Mouse (Mus musculus) adrenal gland, postnatal 25 days (tissue): Measurements from ENCODE around the gene Lamtor1. TPM values are rescaled to one million over a fixed set of nuclear protein-coding genes. Genes with fewer than 3 reads are reported as not detected.
A peak's percentile ranks its signal among the peaks of the same experiment; 100 is the strongest.

ENCODE experiments used
- DNase-seq: peaks from one replicate; pipeline ENCODE4 v3.0.0; 2021; ENCODE audit warnings: mixed read lengths
- microRNA-seq, 2 experiments: library from miRNA; unstranded; fragments of <30 nt; microRNA quantifications; one replicate each; pipeline ENCODE4 v1.2.0; 2021
- total RNA-seq: library from RNA; stranded (reverse); gene quantifications from 2 replicates; pipeline ENCODE4 v1.2.3, GENCODE M21; 2021

Gene Lamtor1
- total RNA-seq, 1 experiment from 2014 or later = 103 TPM

GRCm38 (mm10) chr7:101955862-101956261, 50.2 kb downstream of the Lamtor1 start:
- DNase-seq = no peak

- DNase-seq = no peak
Measured at GRCm38 (mm10) chr7:101956481-101956880, 50.8 kb downstream of the Lamtor1 start.

DNA sequence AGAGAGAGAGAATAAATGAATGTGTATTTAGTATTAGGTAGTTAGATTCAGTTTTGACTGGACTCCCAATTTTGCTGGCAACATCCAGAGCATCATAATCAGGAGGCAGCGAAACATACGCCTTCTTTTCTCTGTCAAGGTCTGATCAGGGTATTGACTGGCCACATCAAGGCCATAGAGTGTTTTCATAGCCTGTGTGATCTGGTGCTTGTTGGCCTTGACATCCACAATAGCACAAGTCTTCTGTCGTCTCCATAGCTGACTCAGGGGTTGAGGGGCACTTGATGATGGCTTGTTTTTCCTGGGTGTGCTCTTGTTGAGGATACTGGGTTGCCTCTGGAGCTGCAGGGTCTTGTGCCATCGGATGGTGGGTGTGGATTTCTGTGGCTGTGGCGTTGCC, 51.2 kb downstream of the Lamtor1 start:
- no peak for DNase-seq

- DNase-seq = no peak
Measured at GRCm38 (mm10) chr7:101962829-101963228, 57.1 kb downstream of the Lamtor1 start.

GRCm38 (mm10) chr7:101963621-101964020, 57.9 kb downstream of the Lamtor1 start:
- no peak for DNase-seq

DNA sequence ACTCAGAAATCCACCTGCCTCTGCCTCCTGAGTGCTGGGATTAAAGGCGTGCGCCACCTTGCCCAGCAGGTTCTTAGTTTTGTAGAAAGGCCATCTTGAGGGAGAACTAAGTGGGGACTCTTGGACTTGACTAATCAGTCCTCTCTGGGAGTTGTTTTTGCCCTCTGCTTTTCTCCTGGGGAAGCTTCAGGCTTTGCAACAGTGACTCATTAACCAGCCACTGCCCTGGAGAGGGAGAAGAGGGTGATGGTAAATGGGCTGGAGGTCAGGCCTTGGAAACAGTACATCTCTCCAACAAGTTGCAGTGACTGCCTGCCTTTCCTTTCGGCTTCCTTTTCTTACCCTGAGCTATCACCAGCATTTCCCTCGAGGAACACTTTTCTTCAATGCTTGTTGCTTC, 58.8 kb downstream of the Lamtor1 start:
- peak; percentile 25 for DNase-seq

- DNase-seq = no peak
Measured at GRCm38 (mm10) chr7:101965606-101966005, 59.9 kb downstream of the Lamtor1 start.

- no peak for DNase-seq
Measured at GRCm38 (mm10) chr7:101967256-101967655, 61.6 kb downstream of the Lamtor1 start.

DNA sequence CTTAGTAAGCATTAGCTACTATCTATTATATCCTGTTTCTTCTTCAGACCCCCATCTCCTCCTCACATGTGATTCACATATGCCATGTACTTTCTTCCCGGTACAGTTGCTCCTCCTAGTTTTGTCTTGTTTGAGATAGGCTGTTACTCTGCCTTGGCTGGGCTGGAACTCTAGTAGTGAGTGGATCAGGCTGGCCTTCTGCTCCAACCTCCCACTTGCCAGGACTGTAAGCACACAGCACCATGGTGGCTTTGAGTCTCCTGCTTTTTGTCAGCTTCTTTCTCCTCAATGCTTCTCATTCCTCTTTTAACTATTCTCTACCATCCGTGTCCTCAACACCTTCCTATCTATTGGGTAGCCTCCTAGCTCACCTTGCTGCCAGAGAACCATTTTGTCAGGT, 63.0 kb downstream of the Lamtor1 start:
- no peak for DNase-seq

GRCm38 (mm10) chr7:101969694-101970428, 64.2 kb downstream of the Lamtor1 start:
- DNase-seq = peak; percentile 88

DNA sequence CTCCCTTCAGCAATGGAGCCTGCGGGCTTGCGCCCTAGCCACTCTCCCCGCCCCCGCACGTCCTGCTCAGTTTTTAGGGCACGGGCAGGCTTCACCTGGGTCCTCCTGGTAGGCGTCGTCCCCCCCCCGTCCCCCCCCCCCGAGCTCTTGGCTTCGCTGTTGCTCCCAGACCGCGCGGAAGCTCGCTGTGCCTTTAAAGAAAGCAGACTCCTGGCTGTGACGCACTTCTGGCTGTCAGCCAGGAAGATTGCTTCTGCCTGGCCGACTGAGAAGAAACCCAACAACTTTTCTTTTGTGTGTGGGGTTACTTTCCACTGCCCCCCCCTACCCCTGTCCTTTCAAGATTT, 64.7 kb downstream of the Lamtor1 start:
- peak; percentile 90 for DNase-seq

GRCm38 (mm10) chr7:101970821-101971461, 65.2 kb downstream of the Lamtor1 start:
- DNase-seq = peak; percentile 70

DNA sequence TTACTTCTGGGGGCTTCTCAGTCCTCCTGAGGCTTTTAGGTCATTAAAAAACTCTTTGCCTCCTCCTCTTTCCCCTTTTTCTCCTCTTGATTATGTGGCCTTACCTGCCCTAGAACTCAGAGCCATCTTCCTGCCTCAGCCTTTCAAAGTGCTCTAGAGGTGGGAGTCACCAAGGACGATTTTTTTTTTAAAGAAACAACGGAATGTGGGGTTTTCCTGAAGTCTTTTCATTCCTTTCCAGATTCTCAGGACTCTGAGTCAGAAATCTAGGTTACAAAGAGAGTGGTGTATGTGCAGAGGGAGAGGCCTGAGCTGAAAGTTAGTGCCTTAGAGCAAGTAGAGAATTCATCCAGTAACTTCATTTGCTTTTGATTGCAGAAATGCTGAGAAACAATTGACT, 66.0 kb downstream of the Lamtor1 start:
- no peak for DNase-seq

DNA sequence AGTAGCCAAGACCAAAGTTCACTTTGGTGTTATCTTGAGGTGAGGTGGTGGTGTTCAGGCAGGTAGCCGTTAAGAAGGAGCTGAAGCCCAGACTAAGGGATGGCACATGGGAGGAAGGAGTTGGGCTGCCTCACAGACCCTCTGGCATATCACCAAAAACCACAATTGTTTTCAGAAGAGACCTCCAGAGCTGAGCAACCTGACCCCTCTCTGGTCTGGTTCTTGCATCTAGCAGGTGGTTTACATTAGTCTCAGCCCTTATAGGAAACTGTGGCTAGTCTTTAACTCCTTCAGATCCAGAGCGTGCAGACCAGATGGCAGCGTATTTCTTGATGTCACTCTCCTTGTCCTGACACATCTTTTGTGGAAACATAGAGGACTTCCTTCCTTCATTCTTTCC, 68.0 kb downstream of the Lamtor1 start:
- no peak for DNase-seq

GRCm38 (mm10) chr7:101974505-101974904, 68.8 kb downstream of the Lamtor1 start:
- peak; percentile 41 for DNase-seq

Small RNA genes within 50 kb of the gene (microRNA-seq; reads per million reads assigned to microRNA genes)
- gene Gm22655 = 0 reads per million in 2 experiments

Other genes with a start within 250 kb of the Lamtor1 start
- 68.3 and 75.5 TPM in 2 replicates for gene Clpb, start 242.3 kb upstream of the Lamtor1 start, total RNA-seq
- gene Phox2a, start 87.6 kb upstream of the Lamtor1 start, total RNA-seq = 17.1 and 33.0 TPM in 2 replicates
- 101 and 110 TPM in 2 replicates for gene Inppl1, start 67.7 kb upstream of the Lamtor1 start, total RNA-seq
- 1.5 TPM in 1 of 2 replicates, not detected in the other for gene Folr2, start 48.7 kb upstream of the Lamtor1 start, total RNA-seq
- 26.7 and 41.7 TPM in 2 replicates for gene Anapc15, start 42.2 kb upstream of the Lamtor1 start, total RNA-seq
- 6.8 and 7.9 TPM in 2 replicates for gene Folr1, start 35.1 kb upstream of the Lamtor1 start, total RNA-seq
- not detected in 2 replicates for gene Tomt, start 455 bp downstream of the Lamtor1 start, total RNA-seq
- gene Lrrc51, start 28.0 kb downstream of the Lamtor1 start, total RNA-seq = 13.3 and 17.2 TPM in 2 replicates
- gene Numa1, start 28.2 kb downstream of the Lamtor1 start, total RNA-seq = 168 and 210 TPM in 2 replicates
- 7.4 and 8.9 TPM in 2 replicates for gene Il18bp, start 112.8 kb downstream of the Lamtor1 start, total RNA-seq
- gene Rnf121, start 159.6 kb downstream of the Lamtor1 start, total RNA-seq = 28.5 and 34.7 TPM in 2 replicates
- gene Xndc1, start 159.6 kb downstream of the Lamtor1 start, total RNA-seq = 18.0 and 19.9 TPM in 2 replicates
- 0.33 and 1.9 TPM in 2 replicates for gene Xntrpc, start 159.8 kb downstream of the Lamtor1 start, total RNA-seq
- 0.67 TPM in 1 of 2 replicates, not detected in the other for gene Trpc2, start 177.2 kb downstream of the Lamtor1 start, total RNA-seq
- not detected in 2 replicates for gene Art1, start 195.8 kb downstream of the Lamtor1 start, total RNA-seq
- gene Art5, start 203.6 kb downstream of the Lamtor1 start, total RNA-seq = not detected in 2 replicates
- gene Chrna10, start 210.9 kb downstream of the Lamtor1 start, total RNA-seq = not detected in 2 replicates